Mouse (Mus musculus): ENCODE measurements at regions not wholly inside any gene's neighbourhood (a gene's known extent, or its start where the extent isn't known, plus 50 kb on each side); places are given as distances from the start of the nearest gene placed in this dataset.
"Not testable (repeated sequence)": the region's sequence is repeated elsewhere in the genome, so short reads cannot be mapped to it uniquely, and the experiment has no call there.

GRCm38 (mm10) chr12:113241373-113242193, 55.9 kb downstream of the Tmem121 start:
- H3K27ac ChIP-seq, result no peak overlapping the region
- TF ChIP-seq CTCF (IDR thresholded peaks at IDR 0.05), result no peak
- no peak for DNase-seq
- intact Hi-C loops (cut with DNase I), result no loop called here
- H3K4me3 ChIP-seq, result no peak overlapping the region

DNA sequence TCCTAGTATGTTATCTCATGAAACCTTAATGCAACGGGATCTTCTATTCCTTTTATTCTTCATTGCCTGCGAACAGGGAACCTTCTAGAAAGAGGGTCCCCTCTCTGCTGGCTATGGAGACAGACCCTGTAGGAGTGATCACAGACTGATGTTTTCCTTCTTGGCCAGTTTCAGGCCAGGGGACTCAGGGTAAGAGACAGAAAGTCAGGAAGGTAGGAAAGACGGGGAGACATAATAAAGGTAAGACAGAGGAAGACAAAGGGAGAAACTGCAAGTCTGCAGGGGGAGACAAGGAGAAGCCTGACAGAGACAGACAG, 56.4 kb downstream of the Tmem121 start:
- intact Hi-C loops (cut with DNase I), result no loop called here
- TF ChIP-seq CTCF (IDR thresholded peaks at IDR 0.05), result no peak
- Histone ChIP-seq H3K27ac (no peak overlapping the region), H3K4me3 (no peak overlapping the region)
- DNase-seq, result no peak

DNA sequence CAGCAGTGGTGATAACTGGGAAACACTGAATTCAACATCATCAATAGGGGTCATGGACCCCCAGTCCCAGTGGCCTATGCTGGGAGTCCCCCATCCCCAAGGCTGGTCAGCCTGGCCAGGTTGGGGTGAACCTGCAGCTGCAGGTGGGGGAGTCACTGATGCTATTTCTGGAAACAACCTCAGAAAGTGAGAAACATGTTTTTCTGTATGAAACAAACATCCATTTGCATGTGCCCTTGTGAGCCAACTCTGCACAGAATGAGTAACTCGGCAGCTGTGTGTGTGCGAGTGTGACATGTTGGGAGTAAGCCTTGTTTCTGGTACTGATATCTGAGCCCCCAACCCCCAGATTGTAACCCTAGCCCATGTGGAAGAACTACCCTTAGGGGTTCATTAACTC, 59.0 kb downstream of the Tmem121 start:
- no peak for TF ChIP-seq CTCF (IDR thresholded peaks at IDR 0.05)
- intact Hi-C loops (cut with DNase I), result no loop called here
- Histone ChIP-seq H3K4me3 (no peak overlapping the region), H3K27ac (no peak overlapping the region)
- DNase-seq, result no peak

GRCm38 (mm10) chr12:113253446-113254424, 68.0 kb downstream of the Tmem121 start:
- H3K4me3 ChIP-seq; H3K27ac ChIP-seq; intact Hi-C loops (cut with DNase I); DNase-seq: not testable (repeated sequence)

GRCm38 (mm10) chr12:113255331-113255730, 69.6 kb downstream of the Tmem121 start:
- no peak for TF ChIP-seq CTCF (IDR thresholded peaks at IDR 0.05)
- Histone ChIP-seq H3K27ac (no peak overlapping the region), H3K4me3 (no peak overlapping the region)
- intact Hi-C loops (cut with DNase I), result no loop called here
- DNase-seq, result no peak

GRCm38 (mm10) chr12:113256628-113257027, 70.9 kb downstream of the Tmem121 start:
- Histone ChIP-seq H3K4me3 (no peak overlapping the region), H3K27ac (no peak overlapping the region)
- DNase-seq, result no peak
- TF ChIP-seq CTCF (IDR thresholded peaks at IDR 0.05), result no peak
- intact Hi-C loops (cut with DNase I), result no loop called here

DNA sequence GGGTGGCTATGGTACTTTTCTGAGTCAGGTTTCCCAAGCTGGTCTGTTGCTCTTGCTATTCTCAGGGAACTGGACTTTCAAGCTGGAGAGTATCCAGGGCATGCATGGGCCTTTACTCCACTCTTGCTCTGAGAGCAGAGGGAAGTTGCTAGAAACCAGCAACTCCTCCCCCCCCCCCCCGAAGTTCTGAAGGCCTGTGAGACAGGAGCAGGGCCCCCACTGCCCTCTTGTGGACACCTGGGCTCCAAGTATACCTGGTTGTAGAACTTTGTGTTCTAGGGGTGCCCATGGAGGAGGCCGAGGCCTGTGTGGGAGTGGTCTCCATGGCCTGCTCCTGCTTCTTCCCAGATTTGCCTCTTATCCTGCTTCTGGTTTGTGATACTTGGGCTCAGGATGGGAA, 71.5 kb downstream of the Tmem121 start:
- TF ChIP-seq CTCF (IDR thresholded peaks at IDR 0.05), result no peak
- intact Hi-C loops (cut with DNase I), result no loop called here
- no peak for DNase-seq
- H3K27ac ChIP-seq, result no peak overlapping the region
- H3K4me3 ChIP-seq, result no peak overlapping the region

DNA sequence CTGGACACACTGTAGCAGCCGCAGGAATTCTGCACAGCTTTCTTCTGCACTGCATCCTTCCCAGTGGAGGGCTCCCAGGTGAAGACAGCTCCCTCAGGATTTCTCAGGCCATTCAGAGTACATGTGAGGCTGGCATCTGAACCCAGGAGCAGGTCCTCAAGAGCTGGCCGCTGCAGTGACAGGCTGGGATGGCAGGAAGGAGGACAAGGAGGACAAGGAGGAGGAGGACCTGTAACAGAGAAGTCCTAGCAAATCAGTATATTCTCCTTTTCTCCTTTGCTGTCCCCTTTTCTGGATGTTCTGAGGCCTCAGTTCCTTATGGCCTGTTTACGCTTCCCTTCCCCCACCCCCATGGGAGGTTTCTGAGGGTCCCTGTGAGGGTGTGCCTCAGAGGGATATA, 73.7 kb downstream of the Tmem121 start:
- TF ChIP-seq CTCF (IDR thresholded peaks at IDR 0.05), result no peak
- H3K27ac ChIP-seq, result no peak overlapping the region
- H3K4me3 ChIP-seq, result no peak overlapping the region
- intact Hi-C loops (cut with DNase I), result no loop called here
- DNase-seq, result no peak

DNA sequence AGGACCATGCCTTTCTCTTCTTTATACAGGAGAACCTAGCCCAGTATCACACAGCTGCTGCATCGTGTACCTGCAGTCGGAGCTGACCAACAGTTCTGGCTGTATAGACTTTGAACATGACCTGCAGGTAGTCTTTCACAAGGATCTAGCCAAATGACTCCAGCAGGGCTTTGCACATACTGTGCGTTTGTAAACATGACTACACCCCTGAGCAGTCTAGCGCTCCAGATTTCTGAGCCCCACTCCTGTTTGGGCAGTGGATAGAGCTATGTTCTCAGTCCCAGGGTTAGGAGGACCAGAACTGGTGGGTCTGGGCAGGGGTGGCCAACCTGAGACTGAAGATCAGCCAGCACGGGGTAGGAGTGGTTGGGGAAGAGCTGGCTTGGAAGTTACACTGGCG, 74.6 kb downstream of the Tmem121 start:
- H3K27ac ChIP-seq, result no peak overlapping the region
- DNase-seq, result no peak
- H3K4me3 ChIP-seq, result no peak overlapping the region
- intact Hi-C loops (cut with DNase I), result no loop called here
- TF ChIP-seq CTCF (IDR thresholded peaks at IDR 0.05), result no peak

DNA sequence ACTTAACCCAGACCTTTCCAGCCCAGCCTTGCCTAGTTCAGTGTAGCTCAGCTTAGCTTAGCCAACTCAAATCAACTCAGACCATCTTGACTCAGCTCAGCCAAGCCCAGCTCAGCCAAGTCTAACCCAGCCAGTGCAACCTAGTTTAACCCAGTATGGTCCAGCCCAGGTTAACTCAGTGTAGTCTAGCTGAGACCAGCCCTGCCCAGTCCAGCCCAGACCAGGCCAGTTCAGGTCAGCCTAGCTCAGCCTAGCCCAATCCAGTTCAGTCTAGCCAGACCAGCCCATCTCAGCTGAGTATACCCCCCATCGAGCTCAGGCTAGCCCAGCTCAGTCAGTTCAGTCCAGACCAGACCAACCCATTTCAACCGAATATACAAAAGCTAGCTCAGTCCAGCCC, 90.2 kb downstream of the Tmem121 start:
- intact Hi-C loops (cut with DNase I), result no loop called here
- DNase-seq, result no peak
- Histone ChIP-seq H3K4me3 (no peak overlapping the region), H3K27ac (no peak overlapping the region)
- no peak for TF ChIP-seq CTCF (IDR thresholded peaks at IDR 0.05)

DNA sequence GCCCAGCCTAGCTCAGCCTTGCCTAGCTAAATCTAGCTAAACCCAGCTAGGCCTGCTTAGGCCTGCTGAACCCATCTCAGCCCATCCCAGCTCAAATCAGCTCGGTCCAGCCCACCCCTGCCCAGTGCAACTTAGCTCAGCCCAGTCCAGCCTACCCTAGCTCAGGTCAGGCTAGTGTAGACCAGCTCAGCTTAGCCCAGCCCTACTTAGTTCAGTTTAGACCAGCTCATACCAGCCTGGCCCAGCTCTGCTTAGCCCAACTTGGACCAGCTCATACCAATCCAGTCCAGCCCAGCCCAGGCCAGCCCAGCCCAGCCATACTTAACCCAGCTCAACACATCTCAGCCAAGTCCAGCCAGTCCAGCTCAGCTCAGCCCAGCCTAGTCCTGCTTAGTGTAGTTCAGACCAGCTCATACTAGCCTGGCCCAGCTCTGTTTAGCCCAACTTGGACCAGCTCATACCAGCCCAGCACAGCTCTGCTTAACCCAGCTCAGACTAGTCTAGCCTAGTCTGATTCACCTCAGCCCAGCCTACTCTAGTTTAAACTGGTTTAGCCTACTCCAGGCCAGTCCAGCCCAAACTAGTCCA, 90.7 kb downstream of the Tmem121 start:
- Histone ChIP-seq H3K4me3 (no peak overlapping the region), H3K27ac (no peak overlapping the region)
- DNase-seq, result no peak
- intact Hi-C loops (cut with DNase I), result no loop called here
- TF ChIP-seq CTCF (IDR thresholded peaks at IDR 0.05), result no peak

GRCm38 (mm10) chr12:113277741-113278140, 92.0 kb downstream of the Tmem121 start:
- intact Hi-C loops (cut with DNase I), result no loop called here
- no peak for TF ChIP-seq CTCF (IDR thresholded peaks at IDR 0.05)
- no peak overlapping the region for H3K4me3 ChIP-seq
- H3K27ac ChIP-seq, result no peak overlapping the region
- no peak for DNase-seq
